Mouse (Mus musculus) megakaryocyte progenitor cell, adult 5-6 weeks (primary cell): Measurements from ENCODE around the gene Ppp1r21. TPM values are rescaled to one million over a fixed set of nuclear protein-coding genes. Genes with fewer than 3 reads are reported as not detected.

Source experiments
- ATAC-seq: replicated peaks from 2 replicates; pipeline ENCODE4 v1.8.0; 2016; ENCODE audit warnings: mild to moderate bottlenecking, moderate TSS enrichment, inconsistent platforms; ENCODE audit not compliant: poor library complexity
- total RNA-seq, 2 experiments: library from RNA; stranded (forward) in 1 of 2; stranded (reverse) in 1 of 2; fragments of 157-497, 149-512 nt in 1 of 2; fragments of 200-1000 nt in 1 of 2; gene quantifications; 2 replicates each; pipeline versions ENCODE4 v1.2.3 to v1.2.4; 2015 to 2017

The Ppp1r21 gene
- total RNA-seq, 2 experiments from 2014 or later, result 75.6 to 83.1 TPM

GRCm38 (mm10) chr17:88569807-88570540, 40.1 kb downstream of the Ppp1r21 start:
- ATAC-seq, result no peak

DNA sequence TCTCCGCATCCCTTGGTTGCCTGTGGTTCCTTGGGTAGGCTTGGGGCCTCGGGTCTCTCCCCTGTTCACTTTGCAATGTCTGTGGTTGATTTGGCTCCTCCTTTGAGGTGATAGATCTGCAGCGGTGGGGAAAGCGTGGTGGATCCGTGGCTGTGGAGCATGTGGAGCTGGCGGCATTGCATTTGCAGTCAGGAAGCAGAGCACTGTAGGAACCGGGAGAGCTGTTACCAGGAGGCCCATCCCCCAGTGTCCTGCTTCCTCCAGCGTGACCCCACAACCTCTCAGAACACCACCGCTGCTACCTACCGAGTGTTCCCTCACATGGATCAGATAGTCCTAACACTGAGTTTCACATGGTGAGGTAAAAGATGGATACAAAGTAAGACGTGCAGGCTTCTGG, 40.9 kb downstream of the Ppp1r21 start:
- ATAC-seq, result no peak

DNA sequence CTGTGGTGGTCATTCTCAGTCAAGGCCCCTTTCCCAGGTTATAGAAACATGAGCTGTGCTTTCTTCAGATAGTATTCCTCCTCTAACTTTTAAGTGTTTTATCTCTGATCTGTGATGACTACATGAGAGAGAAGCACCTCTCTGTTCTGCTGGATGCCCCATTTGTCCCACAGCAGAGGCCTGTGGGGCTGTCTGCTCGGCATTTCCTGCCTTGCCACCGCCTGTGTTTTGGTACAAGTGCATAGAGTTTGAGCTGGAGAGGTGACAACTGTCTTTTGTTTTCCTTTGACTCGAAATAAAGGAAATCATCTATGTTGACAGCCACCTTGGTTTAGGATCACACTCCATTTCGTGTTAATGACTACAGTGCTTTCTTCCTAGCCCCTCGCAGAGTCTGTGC, 44.9 kb downstream of the Ppp1r21 start:
- ATAC-seq, result no peak

- no peak for ATAC-seq
Measured at GRCm38 (mm10) chr17:88578522-88579242, 48.8 kb downstream of the Ppp1r21 start.

DNA sequence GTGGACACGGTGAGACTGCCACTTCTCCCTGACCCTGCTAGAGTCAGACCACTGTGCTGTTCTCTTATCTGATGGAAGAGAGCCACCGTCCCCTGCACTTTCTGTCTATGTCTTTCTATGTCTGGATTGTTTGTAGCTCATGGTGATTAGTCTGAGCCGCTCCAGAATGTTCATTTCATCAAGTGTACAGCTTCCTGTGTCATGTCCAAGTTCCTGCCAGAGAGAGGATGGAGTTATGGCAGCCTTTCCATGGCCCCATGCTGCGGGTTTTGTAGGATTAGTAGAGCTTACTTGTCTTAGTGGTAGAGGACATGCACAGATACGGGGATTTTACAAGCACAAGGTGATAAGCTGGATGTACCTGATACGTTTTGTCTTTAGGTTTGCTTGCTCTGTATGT, 50.6 kb downstream of the Ppp1r21 start:
- no peak for ATAC-seq

- 0 out of 2 replicates have a peak, but pooled peaks have one; percentile 31 for ATAC-seq
Measured at GRCm38 (mm10) chr17:88581511-88582021, 51.6 kb downstream of the Ppp1r21 start.

GRCm38 (mm10) chr17:88582999-88583398, 53.1 kb downstream of the Ppp1r21 start:
- no peak for ATAC-seq

GRCm38 (mm10) chr17:88583411-88583810, 53.5 kb downstream of the Ppp1r21 start:
- no peak for ATAC-seq

GRCm38 (mm10) chr17:88587371-88587770, 57.5 kb downstream of the Ppp1r21 start:
- no peak for ATAC-seq

DNA sequence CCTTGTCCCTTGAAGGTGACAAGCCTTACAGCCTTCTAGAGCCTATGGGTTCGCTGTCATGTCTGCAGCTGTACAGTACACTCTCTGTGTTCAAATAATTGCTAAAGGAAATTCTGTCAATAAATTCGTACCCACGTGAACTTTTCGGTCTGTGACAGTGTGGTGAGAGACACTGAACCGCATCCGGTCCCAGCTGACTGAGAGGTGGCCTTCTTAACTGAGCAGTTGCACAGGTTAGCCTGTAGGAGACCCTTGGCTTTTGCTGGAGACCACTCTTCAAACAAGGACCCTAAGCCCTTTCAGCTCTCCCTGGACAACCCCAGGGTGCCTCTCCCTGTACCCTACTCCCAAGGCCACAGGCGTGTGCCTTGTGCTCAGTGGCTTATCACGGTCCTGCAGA, 58.3 kb downstream of the Ppp1r21 start:
- ATAC-seq, result no peak

DNA sequence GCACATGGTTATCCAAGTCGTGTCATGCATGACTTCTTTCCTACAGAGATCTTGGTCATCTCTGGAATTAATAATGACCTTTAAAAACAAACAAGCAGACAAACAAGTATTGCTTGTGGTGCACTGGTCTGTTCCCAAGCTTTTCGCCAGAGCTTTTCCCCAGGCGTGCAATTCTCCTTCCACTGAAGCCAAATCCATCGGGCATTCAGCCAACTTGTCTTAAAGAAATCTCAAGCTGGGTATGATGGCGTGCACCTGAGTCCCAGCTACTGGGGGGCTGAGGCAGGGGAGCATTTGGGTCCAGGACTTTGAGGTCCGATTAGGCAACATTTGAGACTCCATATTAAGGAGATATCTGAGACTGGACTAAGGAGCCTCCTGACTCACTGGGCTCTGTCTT, 60.3 kb downstream of the Ppp1r21 start:
- no peak for ATAC-seq

DNA sequence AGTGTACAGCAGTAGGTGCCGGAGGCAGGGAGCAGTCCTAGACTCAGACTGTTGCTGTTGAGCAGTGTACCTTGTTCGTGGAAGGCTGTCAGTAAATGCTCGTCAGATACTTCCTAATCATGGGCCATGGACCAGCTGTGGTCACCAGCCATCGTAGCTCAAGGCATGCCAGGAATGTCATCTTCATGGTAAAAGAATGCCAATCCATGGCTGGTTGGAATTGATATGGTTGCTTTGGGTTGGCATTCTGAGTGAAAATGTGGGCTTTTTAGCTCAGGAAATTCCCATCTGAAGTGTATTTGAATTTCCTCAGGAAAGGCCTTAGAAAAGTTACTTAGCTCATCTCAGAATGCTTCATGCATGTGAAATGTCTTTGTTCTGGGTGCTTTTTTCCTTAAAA, 65.2 kb downstream of the Ppp1r21 start:
- no peak for ATAC-seq

DNA sequence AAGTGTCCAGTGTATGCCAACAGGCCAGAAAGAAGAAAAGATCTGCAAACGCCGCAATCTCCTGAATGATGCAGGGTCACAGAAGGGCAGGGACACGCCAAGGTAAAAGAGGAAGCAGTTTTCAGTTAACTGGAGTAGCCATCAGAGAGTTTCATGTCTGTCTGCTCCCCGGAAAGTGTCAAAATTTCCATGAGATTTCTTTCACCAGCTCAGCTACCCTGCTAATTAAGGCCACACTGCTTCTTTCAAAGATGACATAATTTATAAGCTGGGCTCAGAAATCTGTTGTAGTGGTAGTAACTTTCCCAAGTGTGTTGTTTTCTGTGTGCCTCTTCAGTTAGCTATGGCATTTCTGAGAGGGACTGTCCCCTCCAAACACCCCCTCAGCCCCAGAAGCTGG, 66.2 kb downstream of the Ppp1r21 start:
- peak; percentile 21; the same call in 1 of the 2 replicates for ATAC-seq

DNA sequence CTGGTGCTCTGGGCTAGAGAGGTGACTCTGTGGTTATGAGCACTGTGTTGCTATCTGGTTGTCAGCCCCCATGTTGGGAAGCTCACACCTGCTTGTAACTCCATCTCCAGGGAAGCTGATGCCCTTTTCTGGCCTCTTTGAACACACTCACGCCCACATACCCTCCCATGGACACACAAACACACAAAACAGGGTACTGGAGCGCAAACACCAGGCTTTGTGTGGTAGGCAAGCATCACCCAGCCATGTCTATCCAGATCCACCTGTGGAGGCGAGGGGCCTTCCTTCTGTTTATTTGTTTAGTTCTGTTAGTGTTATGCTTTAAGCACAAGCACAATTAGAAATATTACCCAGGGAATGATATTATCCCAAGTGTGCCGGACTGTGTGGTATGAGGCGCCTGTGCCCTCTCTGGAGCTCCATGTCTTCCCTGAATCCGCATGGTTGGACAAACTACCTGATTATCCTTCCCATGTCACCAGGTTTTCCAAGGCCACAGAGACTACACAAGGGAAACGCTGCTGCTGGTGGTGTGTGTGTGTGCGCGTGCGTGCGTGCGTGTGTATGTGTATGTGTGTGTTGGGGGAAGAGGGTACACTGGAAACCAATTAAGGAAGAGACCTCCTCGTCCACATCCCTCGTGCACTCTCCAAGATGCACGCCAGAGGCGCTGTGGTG, 66.8 kb downstream of the Ppp1r21 start:
- peak; percentile 97; the same call in 1 of the 2 replicates for ATAC-seq

DNA sequence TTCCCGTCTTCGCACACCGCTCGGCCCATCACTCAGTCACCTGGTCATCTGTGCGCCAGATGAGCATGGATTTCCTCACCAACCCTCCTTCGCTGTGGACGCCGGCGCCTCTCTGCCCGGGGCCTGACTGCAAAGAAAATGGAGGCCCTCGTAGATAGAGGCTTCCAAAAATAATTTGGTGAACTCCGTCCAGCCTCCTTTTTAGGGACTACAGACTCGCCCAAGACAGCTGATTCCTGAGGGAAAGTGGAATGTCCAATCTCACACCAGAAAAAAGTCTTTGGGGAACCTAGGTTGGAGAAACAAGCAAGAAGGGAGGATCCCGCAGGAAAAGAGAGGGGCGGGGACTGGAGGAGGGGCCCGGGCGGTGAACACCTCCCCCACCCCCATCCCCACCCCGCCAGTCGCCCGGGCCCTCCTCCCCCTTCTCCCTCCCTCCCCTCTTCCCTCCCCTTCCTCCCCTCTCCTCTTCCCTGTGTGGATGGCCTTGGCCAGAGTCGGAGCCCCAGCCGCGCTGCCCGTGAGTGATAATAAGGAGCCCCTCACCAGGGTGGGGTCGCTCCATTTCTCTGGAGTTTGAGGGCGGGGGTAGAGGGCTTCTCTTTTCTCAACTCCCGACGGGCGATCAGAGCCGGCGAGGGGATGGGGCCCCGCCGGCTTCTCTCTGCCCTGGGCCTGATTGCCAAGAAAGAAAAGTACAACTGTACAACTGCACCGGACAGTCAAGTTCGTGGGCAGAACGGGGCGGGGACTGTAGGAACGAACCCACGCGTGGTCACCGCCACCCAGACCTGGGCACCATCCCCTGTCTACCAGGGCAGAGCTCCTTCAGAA, 67.5 kb downstream of the Ppp1r21 start, which contains the start of gene Ston1:
Gene Ston1, plus strand, starts transcription at position 463 of the 834 bp plus-strand sequence.
- ATAC-seq, result no peak; the same call in 1 of the 2 replicates

DNA sequence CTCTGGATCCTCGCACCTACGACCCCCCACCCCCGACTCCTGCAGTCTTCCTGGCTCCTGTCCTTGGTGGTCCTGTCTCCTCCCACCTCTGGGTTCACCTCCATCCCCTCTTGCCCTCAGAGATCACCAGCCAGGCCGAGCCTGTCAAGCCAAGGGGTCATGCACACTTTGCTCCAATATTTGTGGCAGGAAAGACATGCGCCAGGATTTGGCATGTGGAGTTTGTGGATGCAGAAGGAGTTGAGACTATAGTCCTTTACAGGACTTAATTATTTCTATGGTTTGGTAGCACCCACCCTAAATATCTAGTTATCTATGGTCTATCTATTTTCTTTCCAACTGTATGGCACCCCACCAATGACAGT, 68.1 kb downstream of the Ppp1r21 start:
- ATAC-seq, result no peak

DNA sequence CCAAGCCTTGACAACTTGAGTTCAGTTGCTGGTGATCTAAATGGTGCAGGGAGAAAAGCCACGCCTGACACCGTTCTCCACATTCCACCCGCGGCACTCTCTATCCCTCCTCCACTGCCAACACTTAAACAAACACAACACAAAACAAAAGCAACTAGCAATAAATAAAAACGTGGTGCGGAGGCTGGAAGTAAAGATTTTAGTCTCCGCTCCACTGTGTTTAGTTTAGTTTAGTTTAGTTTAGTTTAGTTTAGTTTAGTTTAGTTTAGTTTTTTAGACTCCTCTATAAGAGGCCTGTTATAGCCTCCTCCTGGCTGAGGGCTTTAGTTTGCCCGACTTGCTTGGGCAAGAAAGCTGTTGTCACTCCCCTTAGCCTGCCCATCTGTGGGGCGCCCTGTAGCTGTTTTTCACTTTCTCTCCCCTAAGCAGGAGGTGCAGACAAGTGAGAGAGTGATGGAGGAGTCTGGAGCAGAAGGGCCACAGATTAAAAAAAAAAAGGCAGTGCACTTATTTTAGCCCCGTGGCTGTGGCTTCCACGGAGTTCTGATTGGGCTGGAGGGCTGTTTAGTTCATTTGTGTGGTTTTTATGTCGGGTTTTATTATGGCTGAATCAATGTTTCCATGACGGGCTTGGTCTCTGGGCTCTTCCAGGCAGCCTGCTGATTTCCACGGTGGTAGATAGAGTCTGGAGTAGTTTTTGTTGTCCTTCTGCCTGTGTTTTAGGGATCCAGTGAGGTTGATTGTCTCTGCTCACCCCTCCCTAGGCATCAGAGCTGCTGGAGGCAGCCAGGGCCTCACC, 68.9 kb downstream of the Ppp1r21 start:
- no peak for ATAC-seq

DNA sequence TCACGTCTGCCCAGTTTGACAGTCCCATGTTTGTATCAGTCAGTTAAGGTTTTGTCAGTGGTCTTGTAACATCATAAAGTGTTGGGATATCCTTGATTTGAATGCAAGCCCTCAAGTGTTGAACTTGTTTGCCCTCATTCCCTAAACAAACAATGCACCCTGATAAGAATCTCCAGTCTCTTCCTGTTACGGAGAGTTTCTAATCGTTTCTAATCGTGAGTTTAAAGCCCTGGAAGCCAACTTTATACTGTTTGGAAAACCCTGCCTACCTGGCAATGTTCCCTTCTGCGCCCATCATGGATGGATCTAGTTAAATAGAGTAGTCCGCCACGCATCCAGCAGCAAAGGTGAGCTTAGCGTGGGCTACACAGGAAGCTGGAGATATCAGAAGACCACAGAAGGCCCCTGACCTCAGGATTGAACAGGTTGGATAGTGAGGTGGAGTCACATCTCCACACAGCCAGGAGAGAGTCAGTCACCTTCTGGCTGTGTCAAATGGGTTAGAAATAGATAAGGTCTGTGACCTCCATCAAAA, 70.6 kb downstream of the Ppp1r21 start:
- ATAC-seq, result no peak

DNA sequence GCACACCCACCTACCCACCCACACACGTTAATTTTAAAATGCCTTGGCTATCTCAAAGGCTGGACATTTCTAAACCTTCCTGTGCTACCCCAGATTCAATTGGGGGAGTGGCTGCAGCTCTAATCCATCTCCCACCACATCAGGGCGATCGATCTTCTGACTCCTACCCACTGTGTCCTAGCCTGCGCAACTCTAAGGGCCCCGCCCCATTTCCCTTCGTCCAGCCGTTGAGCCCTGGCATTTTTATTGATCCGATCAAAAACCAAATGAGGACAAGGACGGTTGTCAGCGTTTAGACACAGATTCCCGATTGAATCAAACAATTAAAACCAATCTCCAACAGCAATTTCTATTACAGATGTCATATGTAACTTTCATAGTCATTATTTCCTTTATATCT, 74.0 kb downstream of the Ppp1r21 start:
- no peak for ATAC-seq

DNA sequence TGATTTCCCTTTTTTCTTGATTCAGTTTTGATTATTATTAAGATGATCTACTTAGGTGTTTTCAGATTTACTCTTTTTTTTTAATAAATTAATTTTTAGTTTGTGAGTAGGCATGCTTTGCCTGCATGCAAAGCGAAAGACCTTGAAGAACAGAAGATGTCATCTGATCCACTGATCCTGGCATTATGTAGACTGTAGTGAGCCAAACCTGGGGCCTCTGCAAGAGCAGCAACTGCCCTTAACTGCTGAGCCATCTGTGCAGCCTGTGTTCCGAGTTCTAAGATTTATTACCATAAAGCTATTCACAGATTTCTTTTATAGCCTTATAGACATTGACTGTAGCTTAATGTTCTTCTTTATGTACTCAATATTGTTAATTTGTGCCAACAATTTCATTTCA, 76.1 kb downstream of the Ppp1r21 start:
- ATAC-seq, result no peak
